Mouse (Mus musculus): ENCODE measurements around the gene Dock10. TPM values are rescaled to one million over a fixed set of nuclear protein-coding genes. Genes with fewer than 3 reads are reported as not detected.
A peak's percentile ranks its signal among the peaks of the same experiment; 100 is the strongest.

Gene Dock10
- polyA plus RNA-seq, 1 experiment from 2014 or later, result 2.3 TPM

DNA sequence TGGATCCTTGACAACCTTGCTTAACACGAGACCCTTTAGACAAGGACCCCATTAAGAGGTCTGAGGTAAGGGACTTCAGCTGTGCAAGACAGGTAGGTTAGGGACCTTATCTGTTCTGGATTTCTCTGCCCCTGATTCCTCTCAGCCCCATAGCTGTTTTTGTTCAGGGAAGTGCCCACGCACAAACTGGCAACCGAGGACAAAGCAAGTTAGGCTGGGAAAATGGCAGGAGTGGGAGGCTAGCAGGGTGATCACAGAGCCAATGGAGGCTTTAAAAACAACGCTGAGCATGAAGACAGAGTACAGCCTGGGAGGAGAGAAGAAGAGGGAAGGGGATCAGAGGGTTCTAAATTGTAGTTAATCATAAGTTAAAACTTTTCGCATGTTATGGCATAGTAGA, 141.7 kb downstream of the Dock10 start:
- Histone ChIP-seq H3K27ac (no peak overlapping the region), H3K4me2 (no peak overlapping the region), H3K36me3 (replicated peaks) (no peaks in the 10 kb centered on the region), H3K4me1 (no peaks in the 10 kb centered on the region), H3K27me3 (no peaks in the 10 kb centered on the region), H3K9ac (no peak overlapping the region), H3K9me3 (no peaks in the 10 kb centered on the region), H3K4me3 (replicated peaks) (no peak overlapping the region)
- 82% methylated on average over 5 of the region's 5 CpGs for WGBS
- no peak for ATAC-seq (ENCODE audit: low FRiP score)

DNA sequence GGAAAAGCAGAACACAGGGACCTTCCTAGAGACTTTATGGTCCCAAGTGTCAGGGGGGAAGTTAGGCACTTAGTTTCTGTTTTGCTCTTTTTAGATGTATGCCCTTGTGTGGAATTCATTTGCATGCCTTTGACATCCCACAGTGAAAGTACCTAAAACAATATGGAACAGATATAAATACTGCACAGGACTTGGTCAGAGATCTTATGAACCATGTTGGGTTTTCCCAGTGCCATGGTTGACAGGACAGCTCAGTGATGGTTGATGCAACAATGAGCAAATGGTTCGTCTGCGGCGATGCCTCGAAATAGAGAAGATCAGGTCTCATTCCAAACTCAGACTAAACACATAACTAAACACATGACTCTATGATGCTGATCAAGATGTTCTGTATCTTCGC, 143.6 kb downstream of the Dock10 start:
- no peaks in the 10 kb centered on the region for H3K9me3 ChIP-seq
- H3K27me3 ChIP-seq, result no peaks in the 10 kb centered on the region
- no peak for ATAC-seq (ENCODE audit: low FRiP score)
- H3K27ac ChIP-seq, result no peak overlapping the region
- H3K36me3 ChIP-seq (replicated peaks), result no peaks in the 10 kb centered on the region
- H3K4me2 ChIP-seq, result no peak overlapping the region
- no peak overlapping the region for H3K9ac ChIP-seq
- WGBS, result 96% methylated on average over 5 of the region's 5 CpGs
- no peaks in the 10 kb centered on the region for H3K4me1 ChIP-seq
- H3K4me3 ChIP-seq (replicated peaks), result no peak overlapping the region

DNA sequence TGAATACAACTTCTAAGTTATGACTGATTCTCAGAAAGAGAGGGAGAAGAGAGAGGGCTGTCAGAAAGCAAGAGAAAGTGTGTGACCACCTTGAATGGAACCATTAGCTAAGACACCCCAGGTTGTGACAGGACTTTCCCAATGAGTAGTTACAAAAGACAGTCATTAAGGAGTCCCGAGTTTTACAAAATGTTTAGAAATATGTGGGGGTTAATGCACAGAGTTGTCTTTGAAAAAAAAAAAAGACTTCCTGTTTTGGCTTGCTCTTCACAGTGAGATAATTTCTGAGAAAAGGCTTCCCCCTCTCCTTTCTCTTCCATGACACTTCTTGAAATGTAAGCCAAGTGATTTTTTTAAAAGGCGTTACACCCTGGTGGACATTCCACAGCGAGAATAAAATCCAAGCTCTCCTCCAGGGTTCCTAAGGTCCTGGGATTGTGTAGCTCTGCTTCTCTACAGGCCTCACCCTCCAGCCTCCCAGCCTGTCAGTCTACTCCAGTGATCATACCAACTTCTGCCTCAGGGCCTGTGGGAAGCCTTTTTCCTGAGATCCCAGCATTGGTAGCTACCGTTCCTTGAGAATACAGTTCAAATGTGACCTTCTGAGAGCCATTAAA, 144.8 kb downstream of the Dock10 start:
- H3K27ac ChIP-seq, result no peak overlapping the region
- no peaks in the 10 kb centered on the region for H3K4me1 ChIP-seq
- no peak overlapping the region for H3K4me3 ChIP-seq (replicated peaks)
- no peaks in the 10 kb centered on the region for H3K36me3 ChIP-seq (replicated peaks)
- ATAC-seq (ENCODE audit: low FRiP score), result no peak
- no peak overlapping the region for H3K4me2 ChIP-seq
- no peaks in the 10 kb centered on the region for H3K27me3 ChIP-seq
- WGBS, result 83% methylated on average over 4 of the region's 4 CpGs
- H3K9me3 ChIP-seq, result no peaks in the 10 kb centered on the region
- H3K9ac ChIP-seq, result no peak overlapping the region

GRCm38 (mm10) chr1:80607546-80607945, 150.8 kb downstream of the Dock10 start:
- WGBS, result 83% methylated on average over 4 of the region's 4 CpGs
- Histone ChIP-seq H3K27me3 (no peaks in the 10 kb centered on the region), H3K9me3 (no peaks in the 10 kb centered on the region), H3K9ac (no peak overlapping the region), H3K4me1 (no peaks in the 10 kb centered on the region), H3K4me2 (no peak overlapping the region), H3K4me3 (replicated peaks) (no peak overlapping the region), H3K27ac (no peak overlapping the region), H3K36me3 (replicated peaks) (no peaks in the 10 kb centered on the region)
- ATAC-seq (ENCODE audit: low FRiP score), result no peak

GRCm38 (mm10) chr1:80606131-80606754, 152.1 kb downstream of the Dock10 start:
- H3K36me3 ChIP-seq (replicated peaks), result no peaks in the 10 kb centered on the region
- no peak overlapping the region for H3K4me2 ChIP-seq
- H3K4me3 ChIP-seq (replicated peaks), result no peak overlapping the region
- no peaks in the 10 kb centered on the region for H3K9me3 ChIP-seq
- no peak overlapping the region for H3K27ac ChIP-seq
- no peaks in the 10 kb centered on the region for H3K4me1 ChIP-seq
- H3K27me3 ChIP-seq, result no peaks in the 10 kb centered on the region
- WGBS, result 53% methylated on average over 8 of the region's 8 CpGs
- no peak for ATAC-seq (ENCODE audit: low FRiP score)
- no peak overlapping the region for H3K9ac ChIP-seq

- no peak overlapping the region for H3K27ac ChIP-seq
- H3K9ac ChIP-seq, result no peak overlapping the region
- no peaks in the 10 kb centered on the region for H3K4me1 ChIP-seq
- H3K36me3 ChIP-seq (replicated peaks), result no peaks in the 10 kb centered on the region
- H3K27me3 ChIP-seq, result no peaks in the 10 kb centered on the region
- ATAC-seq (ENCODE audit: low FRiP score), result no peak
- WGBS, result 65% methylated on average over 2 of the region's 2 CpGs
- H3K4me2 ChIP-seq, result no peak overlapping the region
- H3K9me3 ChIP-seq, result no peaks in the 10 kb centered on the region
- H3K4me3 ChIP-seq (replicated peaks), result no peak overlapping the region
Observed at GRCm38 (mm10) chr1:80604332-80604731, 154.0 kb downstream of the Dock10 start.

DNA sequence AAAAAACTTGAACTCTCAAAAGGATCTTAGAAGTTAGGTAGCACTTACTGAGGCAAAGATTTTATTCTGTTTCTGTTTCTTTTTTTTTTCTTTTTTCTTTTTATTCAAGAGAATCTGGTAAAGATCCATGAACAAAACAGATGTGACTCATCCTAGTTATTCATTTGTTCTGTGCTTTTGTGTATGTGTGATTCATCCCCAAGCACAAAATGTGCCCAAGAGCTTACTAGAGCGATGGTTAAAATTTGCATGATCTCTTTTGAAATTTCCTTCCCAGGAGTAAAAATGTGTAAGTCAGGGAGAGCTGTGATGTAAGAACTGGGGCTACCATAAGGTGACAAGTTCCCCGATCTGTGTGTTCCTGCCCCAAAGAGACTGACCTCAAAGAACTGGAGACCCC, 155.2 kb downstream of the Dock10 start:
- H3K9me3 ChIP-seq, result no peaks in the 10 kb centered on the region

GRCm38 (mm10) chr1:80583281-80583680, 175.0 kb downstream of the Dock10 start:
- no peaks in the 10 kb centered on the region for H3K36me3 ChIP-seq (replicated peaks)
- 88% methylated on average over 5 of the region's 5 CpGs for WGBS
- no peak overlapping the region for H3K27ac ChIP-seq
- no peak overlapping the region for H3K9ac ChIP-seq
- H3K27me3 ChIP-seq, result no peaks in the 10 kb centered on the region
- no peak for ATAC-seq (ENCODE audit: low FRiP score)
- H3K4me1 ChIP-seq, result no peaks in the 10 kb centered on the region
- H3K4me3 ChIP-seq (replicated peaks), result no peak overlapping the region
- H3K9me3 ChIP-seq, result no peaks in the 10 kb centered on the region
- H3K4me2 ChIP-seq, result no peak overlapping the region

More for the DNA sequence above, 155.2 kb downstream of the Dock10 start:
- Histone ChIP-seq H3K4me2 (no peak overlapping the region), H3K4me1 (no peaks in the 10 kb centered on the region), H3K27ac (no peak overlapping the region), H3K4me3 (replicated peaks) (no peak overlapping the region), H3K27me3 (no peaks in the 10 kb centered on the region), H3K36me3 (replicated peaks) (no peaks in the 10 kb centered on the region), H3K9ac (no peak overlapping the region)
- ATAC-seq (ENCODE audit: low FRiP score), result no peak
- 96% methylated on average over 2 of the region's 2 CpGs for WGBS

- Histone ChIP-seq H3K36me3 (replicated peaks) (no peaks in the 10 kb centered on the region), H3K4me2 (no peak overlapping the region), H3K9me3 (no peaks in the 10 kb centered on the region), H3K27ac (no peak overlapping the region), H3K27me3 (no peaks in the 10 kb centered on the region), H3K4me1 (no peaks in the 10 kb centered on the region), H3K9ac (no peak overlapping the region), H3K4me3 (replicated peaks) (no peak overlapping the region)
- ATAC-seq (ENCODE audit: low FRiP score), result no peak
- 96% methylated on average over 3 of the region's 3 CpGs for WGBS
Observed at GRCm38 (mm10) chr1:80582186-80582585, 176.1 kb downstream of the Dock10 start.

DNA sequence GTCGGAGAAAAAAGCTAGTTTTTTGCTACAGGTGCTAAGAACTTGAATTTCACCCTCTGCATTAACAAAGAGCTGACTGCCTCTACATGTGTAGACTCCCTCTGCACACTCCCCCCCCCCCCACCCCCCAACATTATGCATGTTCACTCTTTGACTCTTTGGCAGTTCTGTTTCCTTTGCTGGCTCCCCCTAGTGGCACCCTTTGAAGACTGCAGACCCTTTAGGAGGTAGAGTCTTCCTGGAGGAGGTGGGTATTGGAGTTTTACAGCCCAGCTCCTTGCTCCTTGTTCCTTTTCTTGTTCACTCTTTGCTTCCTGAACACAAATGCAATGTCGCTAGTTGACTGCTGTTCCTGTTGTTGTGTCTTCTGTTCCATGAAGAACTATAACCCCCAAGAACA, 181.4 kb downstream of the Dock10 start:
- Histone ChIP-seq H3K4me2 (no peak overlapping the region), H3K4me1 (no peaks in the 10 kb centered on the region), H3K27me3 (no peaks in the 10 kb centered on the region), H3K9ac (no peak overlapping the region), H3K4me3 (replicated peaks) (no peak overlapping the region), H3K9me3 (no peaks in the 10 kb centered on the region), H3K27ac (no peak overlapping the region), H3K36me3 (replicated peaks) (no peaks in the 10 kb centered on the region)
- ATAC-seq (ENCODE audit: low FRiP score), result no peak
- WGBS, result 82% methylated on average over 2 of the region's 2 CpGs

DNA sequence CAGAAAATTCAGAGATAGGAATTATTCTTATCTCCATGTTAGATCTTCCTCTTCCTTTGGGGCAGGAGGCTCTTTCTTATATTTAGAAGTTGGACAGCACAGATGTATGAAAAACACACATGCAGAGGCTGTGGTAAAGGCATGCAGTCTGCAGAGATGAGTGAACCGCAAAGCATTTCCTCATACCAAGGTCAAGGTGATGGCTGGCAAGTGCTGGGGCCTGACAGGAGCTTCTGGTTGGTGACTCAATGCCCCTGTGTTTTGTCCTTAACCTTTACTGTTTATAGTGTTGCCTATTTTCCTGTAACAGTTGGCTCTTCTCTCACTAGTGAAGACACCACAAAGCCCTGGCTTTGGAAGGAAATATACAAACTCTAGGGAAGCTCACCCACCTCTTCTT, 201.9 kb downstream of the Dock10 start:
- Histone ChIP-seq H3K4me2 (no peak overlapping the region), H3K4me1 (no peaks in the 10 kb centered on the region), H3K9me3 (no peaks in the 10 kb centered on the region), H3K4me3 (replicated peaks) (no peak overlapping the region), H3K27ac (no peak overlapping the region), H3K36me3 (replicated peaks) (no peaks in the 10 kb centered on the region), H3K9ac (no peak overlapping the region), H3K27me3 (no peaks in the 10 kb centered on the region)
- ATAC-seq (ENCODE audit: low FRiP score), result no peak
- WGBS, result 96% methylated on average over 1 of the region's 1 CpGs

- ATAC-seq (ENCODE audit: low FRiP score), result 0 out of 2 replicates have a peak, but pooled peaks have one; percentile 49
- no peaks in the 10 kb centered on the region for H3K27me3 ChIP-seq
- H3K9me3 ChIP-seq, result no peaks in the 10 kb centered on the region
- no peak overlapping the region for H3K4me2 ChIP-seq
- H3K4me3 ChIP-seq (replicated peaks), result no peak overlapping the region
- WGBS, result 81% methylated on average over 3 of the region's 3 CpGs
- no peaks in the 10 kb centered on the region for H3K36me3 ChIP-seq (replicated peaks)
- H3K4me1 ChIP-seq, result no peaks in the 10 kb centered on the region
- no peak overlapping the region for H3K27ac ChIP-seq
- H3K9ac ChIP-seq, result no peak overlapping the region
Observed at GRCm38 (mm10) chr1:80541522-80541921, 216.8 kb downstream of the Dock10 start.

DNA sequence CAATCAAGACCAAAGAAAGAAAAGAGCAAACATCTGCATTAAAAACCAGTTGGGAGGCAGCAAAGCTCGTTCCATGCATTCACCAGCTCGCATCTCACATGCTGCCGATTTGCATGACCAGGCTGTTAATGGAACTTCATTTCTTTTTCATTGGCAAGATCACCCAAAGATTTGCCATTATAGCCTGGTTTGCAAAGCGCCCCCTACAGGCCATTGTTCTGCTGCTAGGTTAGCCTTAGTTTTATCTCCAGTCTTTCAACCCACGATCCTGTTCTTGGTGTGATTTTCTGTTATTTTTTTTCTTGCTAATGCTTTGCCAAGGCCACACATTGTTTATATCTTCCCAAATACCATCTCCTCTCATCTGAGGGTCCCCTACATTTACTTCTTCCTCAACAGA, 236.1 kb downstream of the Dock10 start:
- Histone ChIP-seq H3K27me3 (no peaks in the 10 kb centered on the region), H3K9me3 (no peaks in the 10 kb centered on the region), H3K4me3 (replicated peaks) (no peak overlapping the region), H3K27ac (no peak overlapping the region), H3K4me1 (peaks cover 10% of the 10 kb centered on the region; the same call in 1 of the 2 replicates), H3K36me3 (replicated peaks) (no peaks in the 10 kb centered on the region), H3K9ac (no peak overlapping the region), H3K4me2 (no peak overlapping the region)
- WGBS, result 68% methylated on average over 5 of the region's 5 CpGs
- ATAC-seq (ENCODE audit: low FRiP score), result no peak

Measured in forebrain, embryonic 12.5 days (tissue).